Mouse (Mus musculus): ENCODE measurements around the gene Ppm1b. TPM values are rescaled to one million over a fixed set of nuclear protein-coding genes. Genes with fewer than 3 reads are reported as not detected.

Gene Ppm1b
- polyA plus RNA-seq, 1 experiment from 2014 or later: 51.5 TPM

DNA sequence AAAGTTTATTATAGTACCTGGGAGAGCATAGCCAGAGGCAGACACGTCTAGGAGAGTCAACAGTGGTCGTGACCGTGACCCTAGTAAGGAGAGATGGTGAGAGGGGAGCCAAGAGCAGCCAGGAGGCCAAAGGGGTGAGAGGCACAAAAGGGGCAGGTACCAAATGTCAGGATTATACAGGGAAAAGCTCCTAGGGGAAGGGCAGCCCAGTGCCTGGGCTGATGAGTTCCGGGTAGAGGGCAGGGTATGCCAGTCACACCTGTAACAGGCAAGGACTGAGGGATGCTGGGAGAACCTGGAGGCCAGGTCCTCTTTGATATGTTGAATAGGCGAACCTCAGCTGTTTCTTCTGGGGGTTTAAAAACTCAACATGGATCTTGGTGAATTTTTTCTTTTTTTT, 2.8 kb upstream of the Ppm1b start:
- Histone ChIP-seq H3K9me3 (ENCODE audit: low read length) (no peaks in the 10 kb centered on the region), H3K4me2 (replicated peaks; ENCODE audit: low read depth, low read length) (no peak overlapping the region), H3K4me1 (ENCODE audit: insufficient read depth, low read depth, low read length) (no peaks in the 10 kb centered on the region), H3K27me3 (replicated peaks; ENCODE audit: insufficient read depth, low read length) (no peaks in the 10 kb centered on the region), H3K4me3 (ENCODE audit: low read depth, low read length) (no peak overlapping the region), H3K36me3 (ENCODE audit: insufficient read depth, low read length) (no peaks in the 10 kb centered on the region), H3K27ac (ENCODE audit: low read length) (no peak overlapping the region), H3K9ac (replicated peaks; ENCODE audit: low read depth) (no peak overlapping the region)
- no peak for TF ChIP-seq EP300 (IDR thresholded peaks at IDR 0.05)
- WGBS: 71% methylated on average over 5 of the region's 5 CpGs
- ATAC-seq (no peak), DNase-seq (ENCODE audit: low spot score) (no peak)

DNA sequence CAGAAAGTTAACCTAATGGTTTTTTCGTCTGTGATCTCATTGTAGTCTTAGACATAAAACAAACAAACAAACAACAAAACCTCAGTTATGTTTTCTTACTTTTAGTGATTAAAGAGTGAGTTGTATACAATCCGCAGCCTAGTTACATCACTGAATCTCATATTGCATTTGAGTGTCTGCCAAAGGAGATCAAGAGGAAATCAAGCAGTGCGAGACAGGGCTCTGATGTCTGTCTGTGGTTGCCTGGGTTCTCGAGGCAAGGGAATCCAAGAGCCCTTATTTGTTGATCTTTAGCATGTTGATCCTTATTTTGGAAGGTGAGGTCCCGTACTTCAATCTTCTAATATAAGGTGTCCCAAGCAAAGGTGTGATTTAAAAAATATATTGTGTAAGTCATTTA, 1.7 kb upstream of the Ppm1b start:
- WGBS: 71% methylated on average over 5 of the region's 5 CpGs
- Histone ChIP-seq H3K9me3 (ENCODE audit: low read length) (no peaks in the 10 kb centered on the region), H3K36me3 (ENCODE audit: insufficient read depth, low read length) (no peaks in the 10 kb centered on the region), H3K27me3 (replicated peaks; ENCODE audit: insufficient read depth, low read length) (no peaks in the 10 kb centered on the region), H3K4me1 (ENCODE audit: insufficient read depth, low read depth, low read length) (peaks cover 5% of the 10 kb centered on the region), H3K27ac (ENCODE audit: low read length) (no peak overlapping the region), H3K4me2 (replicated peaks; ENCODE audit: low read depth, low read length) (no peak overlapping the region), H3K9ac (replicated peaks; ENCODE audit: low read depth) (no peak overlapping the region), H3K4me3 (ENCODE audit: low read depth, low read length) (no peak overlapping the region)
- TF ChIP-seq EP300 (IDR thresholded peaks at IDR 0.05) (no peak), CTCF (IDR thresholded peaks at IDR 0.05) (no peak)
- ATAC-seq: no peak
- no peak for DNase-seq (ENCODE audit: low spot score)

DNA sequence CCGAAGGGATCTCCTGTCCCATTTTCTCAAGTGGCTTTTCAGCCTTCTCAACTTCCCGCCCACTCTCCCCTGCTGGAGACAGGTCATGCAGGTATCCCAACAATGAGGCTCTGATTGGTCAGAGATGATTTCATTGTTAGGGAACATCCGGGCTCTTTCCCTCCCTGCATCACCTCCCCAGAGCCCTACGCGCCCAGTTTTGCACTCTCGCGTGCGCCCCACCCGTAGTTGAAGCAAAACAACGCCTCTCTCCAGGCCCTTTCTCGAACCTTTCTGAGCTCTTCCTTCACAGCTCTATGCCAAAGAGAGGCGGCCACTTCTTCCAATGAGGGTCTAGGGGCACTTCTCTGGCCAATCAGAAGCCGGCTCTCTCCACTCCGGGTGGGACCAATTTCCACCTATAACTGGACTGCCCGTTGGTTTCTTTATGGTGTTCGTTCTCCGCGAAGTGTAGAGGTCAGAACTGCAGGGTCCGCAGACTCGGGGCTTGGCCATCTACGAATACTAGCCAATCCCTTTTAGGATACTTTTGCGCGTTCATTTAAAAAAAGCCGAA, 468 bp downstream of the Ppm1b start:
- Histone ChIP-seq H3K27ac (ENCODE audit: low read length) (peak overlapping the region; percentile 95), H3K36me3 (ENCODE audit: insufficient read depth, low read length) (no peaks in the 10 kb centered on the region), H3K9me3 (ENCODE audit: low read length) (no peaks in the 10 kb centered on the region), H3K4me2 (replicated peaks; ENCODE audit: low read depth, low read length) (peak overlapping the region; percentile 62), H3K27me3 (replicated peaks; ENCODE audit: insufficient read depth, low read length) (no peaks in the 10 kb centered on the region), H3K9ac (replicated peaks; ENCODE audit: low read depth) (peak overlapping the region; percentile 32; the same call in 1 of the 2 replicates), H3K4me3 (ENCODE audit: low read depth, low read length) (peak overlapping the region; percentile 43), H3K4me1 (ENCODE audit: insufficient read depth, low read depth, low read length) (peaks cover 10% of the 10 kb centered on the region)
- under 1% methylated on average over 24 of the region's 24 CpGs for WGBS
- peak; percentile 31; the same call in 1 of the 2 replicates for TF ChIP-seq CTCF (IDR thresholded peaks at IDR 0.05)
- peak; percentile 64 for TF ChIP-seq EP300 (IDR thresholded peaks at IDR 0.05)
- DNase-seq (ENCODE audit: low spot score) (peak; percentile 98), ATAC-seq (peak; percentile 78)

DNA sequence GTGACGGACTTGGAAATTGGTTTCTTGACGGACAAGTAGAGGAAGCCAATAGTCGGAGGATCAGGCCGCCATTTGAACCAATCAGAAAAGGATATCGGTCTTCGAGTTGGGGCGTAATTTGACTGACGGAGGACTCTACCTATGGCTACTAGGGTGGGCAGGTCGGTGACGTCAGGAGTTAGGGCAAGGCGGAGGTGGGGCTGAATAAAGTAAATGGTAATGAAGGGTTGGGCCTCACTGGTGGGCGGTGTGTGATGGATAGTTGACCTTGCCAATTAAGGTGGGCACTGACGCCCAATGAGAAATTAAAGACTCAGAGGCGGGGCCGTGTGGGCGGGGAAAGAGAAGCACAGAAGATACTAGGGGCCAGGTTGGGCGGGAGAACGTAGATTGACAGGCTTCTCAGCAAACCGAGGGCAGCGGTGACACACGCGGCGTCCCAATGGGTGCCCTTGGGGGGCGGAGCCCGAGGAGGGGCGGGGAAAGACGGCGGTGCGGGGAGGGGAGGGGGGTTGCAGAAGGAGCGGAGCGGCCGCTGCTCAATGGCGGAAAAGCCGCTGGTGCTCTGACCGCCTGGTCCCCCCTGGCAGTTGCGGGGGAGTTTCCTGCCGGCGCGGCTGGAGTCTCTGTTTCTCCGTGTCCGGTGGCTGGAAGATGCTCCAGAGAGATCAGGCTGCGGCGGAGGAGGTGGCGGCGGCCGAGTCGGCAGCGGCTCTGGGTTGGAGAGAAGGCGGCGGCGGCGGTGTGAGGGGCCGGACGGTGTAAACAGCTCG, 1.1 kb downstream of the Ppm1b start:
- Histone ChIP-seq H3K36me3 (ENCODE audit: insufficient read depth, low read length) (no peaks in the 10 kb centered on the region), H3K27ac (ENCODE audit: low read length) (peak overlapping the region; percentile 97), H3K4me3 (ENCODE audit: low read depth, low read length) (peak overlapping the region; percentile 99), H3K4me1 (ENCODE audit: insufficient read depth, low read depth, low read length) (peaks cover 10% of the 10 kb centered on the region), H3K9ac (replicated peaks; ENCODE audit: low read depth) (peak overlapping the region; percentile 97), H3K4me2 (replicated peaks; ENCODE audit: low read depth, low read length) (peak overlapping the region; percentile 77), H3K9me3 (ENCODE audit: low read length) (no peaks in the 10 kb centered on the region), H3K27me3 (replicated peaks; ENCODE audit: insufficient read depth, low read length) (no peaks in the 10 kb centered on the region)
- ATAC-seq: peak; percentile 96
- 1% methylated on average over 42 of the region's 55 CpGs for WGBS
- TF ChIP-seq CTCF (IDR thresholded peaks at IDR 0.05) (no peak), EP300 (IDR thresholded peaks at IDR 0.05) (0 out of 2 replicates have a peak, but pooled peaks have one; percentile 25)
- DNase-seq (ENCODE audit: low spot score): peak; percentile 100

DNA sequence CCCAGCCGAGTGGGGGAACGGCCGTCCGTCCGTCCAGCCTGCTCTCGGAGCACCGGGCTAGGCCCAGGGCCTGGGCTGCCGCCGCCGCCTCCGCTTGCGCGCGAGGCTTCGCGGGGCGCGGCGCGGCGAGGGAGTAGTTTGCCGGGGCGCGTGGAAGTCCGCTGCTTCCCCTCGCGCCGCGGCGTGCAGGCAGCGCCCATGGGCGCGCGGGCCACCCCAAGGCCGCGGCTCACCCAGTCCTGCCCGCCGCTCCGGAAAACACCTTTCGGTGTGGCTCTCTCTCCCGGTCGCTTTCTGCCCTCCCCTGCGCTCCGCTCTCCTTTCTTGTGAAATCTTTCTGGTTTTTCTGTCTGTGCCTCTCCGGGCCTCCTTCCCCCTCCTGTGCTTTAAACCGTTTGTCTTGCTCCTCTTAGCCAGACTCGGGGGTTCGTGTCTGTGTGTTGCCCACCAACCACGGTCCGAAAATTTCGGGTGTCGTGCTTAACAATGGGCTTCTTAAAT, 1.9 kb downstream of the Ppm1b start:
- Histone ChIP-seq H3K27me3 (replicated peaks; ENCODE audit: insufficient read depth, low read length) (no peaks in the 10 kb centered on the region), H3K4me2 (replicated peaks; ENCODE audit: low read depth, low read length) (peak overlapping the region; percentile 77), H3K27ac (ENCODE audit: low read length) (peak overlapping the region; percentile 97), H3K9ac (replicated peaks; ENCODE audit: low read depth) (peak overlapping the region; percentile 97), H3K4me3 (ENCODE audit: low read depth, low read length) (peak overlapping the region; percentile 99), H3K4me1 (ENCODE audit: insufficient read depth, low read depth, low read length) (peaks cover 10% of the 10 kb centered on the region), H3K9me3 (ENCODE audit: low read length) (no peaks in the 10 kb centered on the region), H3K36me3 (ENCODE audit: insufficient read depth, low read length) (no peaks in the 10 kb centered on the region)
- no peak for ATAC-seq
- TF ChIP-seq EP300 (IDR thresholded peaks at IDR 0.05) (no peak), CTCF (IDR thresholded peaks at IDR 0.05) (no peak)
- no peak for DNase-seq (ENCODE audit: low spot score)
- WGBS: under 1% methylated on average over 43 of the region's 52 CpGs

DNA sequence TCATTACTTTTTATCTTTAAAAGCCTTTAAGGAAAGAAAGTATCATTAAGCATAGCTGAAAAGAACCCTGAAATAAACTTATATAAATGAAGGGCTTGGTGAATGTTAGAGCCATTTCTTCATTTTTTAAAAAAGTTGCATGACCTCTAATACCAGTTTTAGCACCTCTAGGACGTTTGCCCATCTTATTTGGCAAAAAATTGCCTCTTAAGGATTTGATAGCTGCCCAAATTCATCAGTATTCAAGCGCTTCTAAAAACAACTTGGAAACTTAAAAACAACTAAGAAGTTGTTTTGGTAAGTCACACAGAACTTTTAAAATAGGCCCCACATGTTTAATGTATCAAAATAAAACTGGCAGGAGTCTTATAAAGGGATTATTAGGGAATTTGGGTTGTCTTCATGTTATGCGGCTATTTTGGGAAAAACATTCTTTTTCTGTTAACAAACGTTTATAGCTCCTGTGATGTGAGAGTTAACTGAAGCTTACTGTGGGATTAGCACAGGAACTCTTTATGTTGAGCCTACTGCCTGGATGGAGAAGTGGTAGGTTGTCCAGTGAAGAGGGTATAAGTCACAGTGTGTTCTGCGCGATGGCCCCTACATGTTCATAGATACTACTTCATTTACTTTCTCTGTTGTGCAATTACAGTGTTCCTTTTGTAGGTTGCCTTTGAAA, 2.6 kb downstream of the Ppm1b start:
- no peaks in the 10 kb centered on the region for H3K27me3 ChIP-seq (replicated peaks; ENCODE audit: insufficient read depth, low read length)
- WGBS: 19% methylated on average over 6 of the region's 6 CpGs
- H3K4me2 ChIP-seq (replicated peaks; ENCODE audit: low read depth, low read length): peak overlapping the region; percentile 77
- DNase-seq (ENCODE audit: low spot score): no peak
- no peak for TF ChIP-seq EP300 (IDR thresholded peaks at IDR 0.05)
- TF ChIP-seq CTCF (IDR thresholded peaks at IDR 0.05): no peak
- ATAC-seq: no peak
- no peak overlapping the region for H3K27ac ChIP-seq (ENCODE audit: low read length)
- H3K4me1 ChIP-seq (ENCODE audit: insufficient read depth, low read depth, low read length): peaks cover 10% of the 10 kb centered on the region
- H3K36me3 ChIP-seq (ENCODE audit: insufficient read depth, low read length): no peaks in the 10 kb centered on the region
- H3K9ac ChIP-seq (replicated peaks; ENCODE audit: low read depth): peak overlapping the region; percentile 97
- H3K4me3 ChIP-seq (ENCODE audit: low read depth, low read length): peak overlapping the region; percentile 99
- H3K9me3 ChIP-seq (ENCODE audit: low read length): no peaks in the 10 kb centered on the region
